Mouse (Mus musculus): ENCODE measurements at regions not wholly inside any gene's neighbourhood (a gene's known extent, or its start where the extent isn't known, plus 50 kb on each side); places are given as distances from the start of the nearest gene placed in this dataset.
"Not testable (repeated sequence)": the region's sequence is repeated elsewhere in the genome, so short reads cannot be mapped to it uniquely, and the experiment has no call there.

DNA sequence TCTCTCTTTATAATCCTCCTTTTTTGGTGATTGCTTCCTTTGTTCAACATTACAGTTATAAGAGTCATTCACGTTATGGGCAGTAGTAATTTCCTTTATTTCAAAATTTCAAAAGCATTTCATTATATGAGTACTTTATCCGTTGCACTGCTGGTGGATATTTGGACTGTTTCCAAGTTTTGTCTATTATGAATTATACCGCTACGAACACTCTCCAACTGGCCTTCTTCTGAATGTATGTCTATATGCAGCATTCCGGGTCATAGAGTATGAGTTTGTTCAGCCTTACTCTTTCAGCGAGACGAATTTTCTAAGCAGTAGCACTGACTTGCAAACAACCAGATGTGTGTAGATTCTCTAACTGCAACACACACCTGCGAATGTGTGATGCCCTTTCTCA, 57.8 kb downstream of the Dusp6 start:
- no peaks in the 10 kb centered on the region for H3K36me3 ChIP-seq
- no peaks in the 10 kb centered on the region for H3K9me3 ChIP-seq (replicated peaks)
- no peak for ATAC-seq (ENCODE audit: low FRiP score)
- 90% methylated on average over 8 of the region's 8 CpGs for WGBS
- no peak overlapping the region for H3K9ac ChIP-seq
- H3K4me1 ChIP-seq: no peaks in the 10 kb centered on the region
- H3K27ac ChIP-seq: no peak overlapping the region
- H3K4me2 ChIP-seq (replicated peaks): no peak overlapping the region
- H3K4me3 ChIP-seq: no peak overlapping the region
- no peaks in the 10 kb centered on the region for H3K27me3 ChIP-seq

DNA sequence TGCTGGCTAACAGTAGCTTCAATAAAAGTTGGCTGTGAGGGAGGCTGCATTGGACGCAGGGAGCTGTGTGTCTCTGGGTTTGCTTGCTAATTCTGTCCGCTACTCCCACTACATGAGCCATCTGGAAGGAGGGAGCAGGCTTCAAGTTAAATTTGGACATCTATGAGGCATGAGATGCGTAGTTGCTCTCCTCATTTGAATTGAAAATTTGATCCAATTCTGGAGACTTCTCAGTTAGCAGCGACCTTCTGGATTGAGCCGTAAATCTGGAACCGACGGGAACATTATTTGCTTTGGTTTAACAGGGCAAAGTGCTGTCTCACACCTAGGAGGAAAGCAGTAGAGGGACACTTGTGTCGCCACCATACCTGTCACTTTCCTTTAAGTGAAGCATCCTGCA, 60.3 kb downstream of the Dusp6 start:
- Histone ChIP-seq H3K4me2 (replicated peaks) (no peak overlapping the region), H3K27ac (no peak overlapping the region), H3K4me1 (no peaks in the 10 kb centered on the region), H3K36me3 (no peaks in the 10 kb centered on the region), H3K27me3 (no peaks in the 10 kb centered on the region), H3K9ac (no peak overlapping the region), H3K4me3 (no peak overlapping the region), H3K9me3 (replicated peaks) (no peaks in the 10 kb centered on the region)
- WGBS: 86% methylated on average over 8 of the region's 8 CpGs
- ATAC-seq (ENCODE audit: low FRiP score): no peak

DNA sequence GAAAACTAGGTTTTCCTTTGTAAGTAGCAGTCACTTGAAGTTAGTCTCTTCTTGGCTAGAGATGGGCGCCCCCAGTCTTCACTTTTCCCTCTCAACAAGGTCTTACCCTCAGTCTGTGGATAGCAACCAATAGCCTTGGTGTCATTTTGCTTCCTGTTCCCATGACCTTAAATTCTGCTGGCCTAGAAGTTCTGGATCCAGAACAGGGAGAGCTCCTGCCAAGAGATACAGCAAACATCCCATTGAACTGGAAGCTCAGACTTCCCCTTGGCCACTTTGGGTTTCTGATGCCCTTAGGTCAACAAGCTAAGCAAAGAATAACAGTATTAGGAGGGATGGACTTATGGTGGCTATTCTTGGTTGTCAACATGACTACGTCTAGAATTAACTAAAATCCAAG, 64.5 kb downstream of the Dusp6 start:
- Histone ChIP-seq H3K9me3 (replicated peaks) (no peaks in the 10 kb centered on the region), H3K4me3 (no peak overlapping the region), H3K27ac (no peak overlapping the region), H3K36me3 (no peaks in the 10 kb centered on the region), H3K9ac (no peak overlapping the region), H3K4me2 (replicated peaks) (no peak overlapping the region), H3K4me1 (peaks cover 3% of the 10 kb centered on the region; the same call in 1 of the 2 replicates), H3K27me3 (no peaks in the 10 kb centered on the region)
- no peak for ATAC-seq (ENCODE audit: low FRiP score)
- WGBS: 95% methylated on average over 2 of the region's 2 CpGs

DNA sequence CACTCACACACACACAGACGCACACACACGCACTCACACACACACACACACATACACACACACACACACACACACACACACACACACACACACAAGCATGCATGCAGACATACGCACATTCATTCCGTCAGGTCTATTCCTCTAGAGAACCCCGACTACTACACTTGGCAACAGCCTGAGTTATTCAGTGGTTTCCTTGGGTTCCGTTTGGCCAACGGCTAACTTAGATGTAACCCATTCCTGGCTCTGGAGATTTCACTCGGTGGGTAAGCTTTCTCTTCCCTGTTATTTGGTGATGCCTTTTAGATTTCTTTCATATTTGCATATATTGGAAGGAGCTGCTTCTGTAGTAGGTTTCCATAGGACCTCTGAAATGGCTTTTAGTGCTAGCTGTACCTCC, 65.5 kb downstream of the Dusp6 start:
- no peak for ATAC-seq (ENCODE audit: low FRiP score)
- Histone ChIP-seq H3K9me3 (replicated peaks) (no peaks in the 10 kb centered on the region), H3K4me3 (no peak overlapping the region), H3K27me3 (no peaks in the 10 kb centered on the region), H3K4me1 (peaks cover 3% of the 10 kb centered on the region; the same call in 1 of the 2 replicates), H3K9ac (no peak overlapping the region), H3K36me3 (no peaks in the 10 kb centered on the region), H3K27ac (no peak overlapping the region), H3K4me2 (replicated peaks) (no peak overlapping the region)
- 91% methylated on average over 8 of the region's 8 CpGs for WGBS

DNA sequence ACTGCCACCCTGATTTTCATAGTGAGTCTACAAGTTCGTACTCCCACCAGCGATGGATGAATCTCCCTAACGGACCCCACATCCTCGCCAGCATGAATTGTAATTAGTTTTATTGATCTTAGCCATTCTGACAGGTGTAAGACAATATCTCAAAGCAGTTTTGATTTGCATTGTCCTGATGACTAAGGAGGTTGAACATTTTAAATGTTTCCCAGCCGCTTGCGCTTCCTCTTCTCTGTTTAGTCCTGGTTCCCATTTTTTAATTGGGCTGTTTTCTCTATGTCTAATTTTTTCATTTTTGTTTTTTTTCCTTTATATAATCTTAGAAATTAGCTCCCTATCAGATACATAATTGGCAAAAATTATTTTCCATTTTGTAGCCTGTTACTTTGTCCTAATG, 66.4 kb downstream of the Dusp6 start:
- H3K9me3 ChIP-seq (replicated peaks): no peaks in the 10 kb centered on the region
- H3K4me1 ChIP-seq: peaks cover 3% of the 10 kb centered on the region; the same call in 1 of the 2 replicates
- no peak overlapping the region for H3K4me2 ChIP-seq (replicated peaks)
- WGBS: 88% methylated on average over 6 of the region's 6 CpGs
- H3K27ac ChIP-seq: no peak overlapping the region
- H3K9ac ChIP-seq: no peak overlapping the region
- no peaks in the 10 kb centered on the region for H3K27me3 ChIP-seq
- H3K36me3 ChIP-seq: no peaks in the 10 kb centered on the region
- H3K4me3 ChIP-seq: no peak overlapping the region
- no peak for ATAC-seq (ENCODE audit: low FRiP score)

DNA sequence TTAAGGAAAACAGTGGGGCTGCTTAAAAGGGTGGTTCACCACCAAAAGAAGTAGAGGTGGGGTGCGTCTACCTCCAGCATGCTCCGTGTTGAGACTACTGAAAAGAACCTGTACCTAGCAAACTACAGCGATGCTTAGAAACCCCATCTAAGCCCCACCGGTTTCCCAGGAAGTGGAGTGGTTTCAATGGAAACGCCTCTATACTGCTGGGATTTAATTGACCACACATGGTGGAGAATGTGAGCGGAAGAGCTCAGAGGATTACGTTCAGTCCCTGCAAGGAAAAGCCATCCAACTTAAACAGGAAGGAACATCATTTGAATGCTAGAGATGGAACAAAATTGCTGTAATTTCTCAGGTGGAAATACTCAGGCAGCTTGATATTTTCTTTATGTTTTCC, 67.5 kb downstream of the Dusp6 start:
- 43% methylated on average over 7 of the region's 7 CpGs for WGBS
- Histone ChIP-seq H3K36me3 (no peaks in the 10 kb centered on the region), H3K27me3 (no peaks in the 10 kb centered on the region), H3K4me1 (peaks cover 3% of the 10 kb centered on the region; the same call in 1 of the 2 replicates), H3K9me3 (replicated peaks) (no peaks in the 10 kb centered on the region), H3K4me2 (replicated peaks) (no peak overlapping the region), H3K4me3 (no peak overlapping the region), H3K9ac (no peak overlapping the region), H3K27ac (no peak overlapping the region)
- ATAC-seq (ENCODE audit: low FRiP score): no peak

DNA sequence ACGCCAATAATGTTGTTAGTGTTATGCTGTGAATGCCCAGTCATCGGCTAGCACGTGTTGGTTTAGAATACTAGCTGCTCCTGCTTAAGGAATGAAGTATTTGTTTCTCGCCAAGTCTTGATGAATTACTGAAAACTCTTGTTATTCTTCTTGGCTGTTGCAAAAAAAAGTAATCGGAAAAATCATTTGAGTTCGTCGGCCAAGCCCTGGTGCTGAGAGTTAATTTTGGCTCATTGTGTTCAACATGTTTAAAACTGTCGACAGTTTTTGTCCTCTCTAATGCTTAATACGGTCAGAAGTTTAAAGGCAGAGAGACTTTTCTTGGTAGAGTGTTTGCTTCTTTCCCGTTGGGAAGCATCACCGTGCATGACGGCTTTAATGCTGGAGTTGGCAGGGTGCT, 68.8 kb downstream of the Dusp6 start:
- ATAC-seq (ENCODE audit: low FRiP score): no peak
- WGBS: 92% methylated on average over 12 of the region's 12 CpGs
- Histone ChIP-seq H3K9me3 (replicated peaks) (no peaks in the 10 kb centered on the region), H3K27me3 (no peaks in the 10 kb centered on the region), H3K4me2 (replicated peaks) (no peak overlapping the region), H3K4me3 (no peak overlapping the region), H3K4me1 (peaks cover 3% of the 10 kb centered on the region; the same call in 1 of the 2 replicates), H3K36me3 (no peaks in the 10 kb centered on the region), H3K27ac (no peak overlapping the region), H3K9ac (no peak overlapping the region)

DNA sequence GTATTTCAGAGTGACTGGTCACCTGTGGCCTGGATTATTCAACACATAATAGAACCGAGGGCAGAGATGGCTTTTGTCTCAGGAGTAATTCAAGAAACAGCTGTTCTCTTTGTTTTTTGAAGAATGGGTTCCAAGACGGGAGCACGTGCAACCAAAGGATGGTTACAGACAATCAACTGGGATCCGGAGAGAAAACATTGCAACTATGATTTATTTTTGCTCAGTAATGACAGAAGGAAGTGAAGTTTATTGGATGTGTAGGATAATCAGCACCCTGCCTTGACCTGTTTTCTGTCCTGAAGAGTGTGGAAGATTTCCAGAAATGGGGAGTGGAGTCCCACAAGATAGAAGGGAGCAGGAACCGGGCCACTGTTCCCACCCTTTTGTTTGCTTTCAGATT, 70.8 kb downstream of the Dusp6 start:
- no peak overlapping the region for H3K4me3 ChIP-seq
- H3K4me1 ChIP-seq: peaks cover 3% of the 10 kb centered on the region; the same call in 1 of the 2 replicates
- 60% methylated on average over 5 of the region's 5 CpGs for WGBS
- H3K4me2 ChIP-seq (replicated peaks): no peak overlapping the region
- no peaks in the 10 kb centered on the region for H3K27me3 ChIP-seq
- H3K27ac ChIP-seq: no peak overlapping the region
- no peak for ATAC-seq (ENCODE audit: low FRiP score)
- no peaks in the 10 kb centered on the region for H3K9me3 ChIP-seq (replicated peaks)
- H3K36me3 ChIP-seq: no peaks in the 10 kb centered on the region
- no peak overlapping the region for H3K9ac ChIP-seq

DNA sequence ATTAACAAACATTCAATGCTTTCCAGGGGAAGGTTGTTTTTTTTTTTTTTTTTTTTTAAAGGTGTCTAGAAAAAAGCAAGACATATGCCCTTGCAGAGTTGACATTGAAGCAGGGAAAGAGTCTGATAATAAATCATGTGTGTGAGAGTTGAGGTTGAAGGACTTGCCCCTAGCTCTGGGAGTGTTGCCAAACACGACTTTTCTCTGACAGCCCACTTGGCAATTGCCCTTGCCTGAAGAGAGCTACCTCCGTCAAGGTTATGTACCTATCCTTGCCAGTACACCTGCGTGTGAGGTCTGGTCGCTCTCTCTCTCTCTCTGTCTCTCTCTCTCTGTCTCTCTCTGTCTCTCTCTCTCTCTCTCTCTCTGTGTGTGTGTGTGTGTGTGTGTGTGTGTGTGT, 73.1 kb downstream of the Dusp6 start:
- H3K27me3 ChIP-seq: no peaks in the 10 kb centered on the region
- H3K9me3 ChIP-seq (replicated peaks): no peaks in the 10 kb centered on the region
- no peaks in the 10 kb centered on the region for H3K4me1 ChIP-seq
- no peak overlapping the region for H3K4me2 ChIP-seq (replicated peaks)
- no peak overlapping the region for H3K4me3 ChIP-seq
- H3K27ac ChIP-seq: no peak overlapping the region
- no peak overlapping the region for H3K9ac ChIP-seq
- no peak for ATAC-seq (ENCODE audit: low FRiP score)
- no peaks in the 10 kb centered on the region for H3K36me3 ChIP-seq
- WGBS: 84% methylated on average over 4 of the region's 4 CpGs

DNA sequence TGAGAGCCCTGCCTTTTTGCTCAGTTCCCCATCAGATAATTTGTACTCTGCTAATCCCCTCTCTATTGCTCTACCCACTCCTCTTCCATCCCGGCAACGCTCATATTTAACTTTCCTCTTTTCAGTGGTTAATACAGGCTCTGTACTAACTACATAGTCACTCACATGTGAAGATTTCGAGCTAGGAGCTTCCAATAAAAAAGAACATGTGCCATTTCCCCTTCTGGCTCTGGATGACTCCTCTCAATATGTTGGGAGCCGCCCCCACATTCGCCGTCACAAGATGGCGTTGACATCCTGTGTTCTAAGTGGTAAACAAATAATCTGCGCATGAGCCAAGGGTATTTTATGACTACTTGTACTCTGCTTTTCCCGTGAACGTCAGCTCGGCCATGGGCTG, 75.8 kb downstream of the Dusp6 start:
- not testable (repeated sequence) for ATAC-seq (ENCODE audit: low FRiP score); H3K4me3 ChIP-seq

DNA sequence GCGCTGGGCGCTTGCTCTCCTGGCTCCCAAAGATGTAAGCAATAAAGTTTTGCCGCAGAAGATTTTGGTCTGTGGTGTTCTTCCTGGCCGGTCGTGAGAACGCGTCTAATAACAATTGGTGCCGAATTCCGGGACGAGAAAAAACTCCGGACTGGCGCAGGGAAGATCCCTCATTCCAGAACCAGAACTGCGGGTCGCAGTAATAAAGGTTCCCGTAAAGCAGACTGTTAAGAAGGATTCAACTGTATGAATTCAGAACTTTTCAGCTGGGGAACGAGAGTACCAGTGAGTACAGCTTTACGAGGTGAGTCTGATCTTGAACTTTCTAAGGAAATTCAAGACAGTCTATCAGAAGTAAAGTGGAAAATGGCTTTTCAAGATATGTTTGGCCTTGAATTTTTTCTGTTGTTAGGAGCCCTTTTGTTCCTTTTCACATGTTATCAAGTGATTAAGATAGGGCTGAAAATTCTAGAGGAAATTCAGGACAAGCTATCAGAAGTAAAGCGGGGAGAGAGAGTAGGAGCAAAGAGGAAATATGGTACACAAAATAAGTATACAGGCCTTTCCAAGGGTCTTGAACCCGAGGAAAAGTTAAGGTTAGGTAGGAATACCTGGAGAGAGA, 76.4 kb downstream of the Dusp6 start:
- H3K4me2 ChIP-seq (replicated peaks); H3K36me3 ChIP-seq; ATAC-seq (ENCODE audit: low FRiP score); H3K27ac ChIP-seq; H3K27me3 ChIP-seq; H3K9me3 ChIP-seq (replicated peaks); H3K9ac ChIP-seq; H3K4me3 ChIP-seq; H3K4me1 ChIP-seq: not testable (repeated sequence)
- WGBS: 98% methylated on average over 15 of the region's 19 CpGs

More for the DNA sequence above, 75.8 kb downstream of the Dusp6 start:
- H3K27me3 ChIP-seq; H3K36me3 ChIP-seq; H3K4me1 ChIP-seq; H3K4me2 ChIP-seq (replicated peaks); H3K27ac ChIP-seq; H3K9me3 ChIP-seq (replicated peaks); H3K9ac ChIP-seq: not testable (repeated sequence)
- 92% methylated on average over 8 of the region's 11 CpGs for WGBS

DNA sequence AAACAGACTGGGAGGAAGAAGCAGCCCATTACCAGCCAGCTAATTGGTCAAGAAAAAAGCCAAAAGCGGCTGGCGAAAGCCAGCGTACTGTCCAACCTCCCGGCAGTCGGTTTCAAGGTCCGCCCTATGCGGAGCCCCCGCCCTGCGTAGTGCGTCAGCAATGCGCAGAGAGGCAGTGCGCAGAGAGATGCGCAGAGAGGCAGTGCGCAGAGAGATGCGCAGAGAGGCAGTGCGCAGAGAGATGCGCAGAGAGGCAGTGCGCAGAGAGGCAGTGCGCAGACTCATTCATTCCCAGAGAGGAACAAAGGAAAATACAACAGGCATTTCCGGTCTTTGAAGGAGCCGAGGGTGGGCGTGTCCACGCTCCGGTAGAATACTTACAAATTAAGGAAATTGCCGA, 77.0 kb downstream of the Dusp6 start:
- not testable (repeated sequence) for H3K9ac ChIP-seq; H3K36me3 ChIP-seq; H3K4me3 ChIP-seq; H3K4me2 ChIP-seq (replicated peaks); H3K9me3 ChIP-seq (replicated peaks); H3K27me3 ChIP-seq; H3K4me1 ChIP-seq; ATAC-seq (ENCODE audit: low FRiP score); H3K27ac ChIP-seq
- no CpG with 5 or more reads among the region's 25 CpGs for WGBS

DNA sequence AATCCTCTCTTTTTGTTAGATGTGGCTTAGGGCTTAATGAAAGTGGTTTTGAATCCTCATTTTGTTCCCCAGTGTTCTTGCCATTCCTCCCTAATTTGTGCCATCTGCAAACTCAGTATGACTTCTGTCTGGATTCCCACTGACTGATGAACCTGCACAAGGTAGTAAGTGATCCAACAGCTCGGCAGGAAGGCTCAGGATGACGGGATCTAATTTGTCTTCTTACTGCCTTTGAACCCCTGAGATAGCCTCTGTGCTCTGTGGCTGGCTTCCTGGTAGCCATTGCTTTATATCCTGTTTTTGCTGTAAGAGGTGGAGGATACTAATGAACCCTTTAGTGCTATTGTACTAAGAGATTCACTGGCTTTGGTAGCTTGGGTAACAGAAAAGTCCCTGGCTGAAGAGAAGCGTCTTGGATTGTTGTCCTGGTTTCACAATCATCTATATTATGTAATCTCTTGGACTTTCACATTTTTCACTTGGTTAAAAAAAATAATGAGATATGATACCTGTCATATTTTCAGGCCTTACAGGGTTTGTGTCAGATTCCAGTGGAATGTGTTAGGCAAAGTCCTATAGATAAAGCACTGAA, 86.2 kb downstream of the Dusp6 start:
- WGBS: 73% methylated on average over 3 of the region's 3 CpGs
- ATAC-seq (ENCODE audit: low FRiP score): no peak
- no peaks in the 10 kb centered on the region for H3K36me3 ChIP-seq

More for the DNA sequence above, 86.2 kb downstream of the Dusp6 start:
- H3K4me1 ChIP-seq: no peaks in the 10 kb centered on the region
- H3K4me3 ChIP-seq: no peak overlapping the region
- no peaks in the 10 kb centered on the region for H3K9me3 ChIP-seq (replicated peaks)
- no peak overlapping the region for H3K9ac ChIP-seq
- no peaks in the 10 kb centered on the region for H3K27me3 ChIP-seq
- H3K4me2 ChIP-seq (replicated peaks): no peak overlapping the region
- H3K27ac ChIP-seq: no peak overlapping the region

Measured in hindbrain, embryonic 12.5 days (tissue).